Mouse (Mus musculus) brown adipose tissue, adult 24 weeks (tissue): Measurements from ENCODE around the gene Lztfl1. TPM values are rescaled to one million over a fixed set of nuclear protein-coding genes. Genes with fewer than 3 reads are reported as not detected.

ENCODE experiments used
- polyA plus RNA-seq: library from polyadenylated mRNA; stranded (reverse); fragments of >200 nt; gene quantifications from 2 replicates; pipeline ENCODE4 v1.2.4, GENCODE M21; 2012; ENCODE audit not compliant: missing spikeins, insufficient read depth, insufficient read length

Lztfl1 gene
- polyA plus RNA-seq, 1 experiment: 28.3 TPM

Other genes starting within 250 kb of the Lztfl1 start
- gene Limd1, start 239.0 kb downstream of the Lztfl1 start, polyA plus RNA-seq: 14.0 and 22.4 TPM in 2 replicates
- 67.2 and 80.7 TPM in 2 replicates for gene Sacm1l, start 187.9 kb downstream of the Lztfl1 start, polyA plus RNA-seq
- 0.20 and 0.79 TPM in 2 replicates for gene Slc6a20b, start 85.1 kb downstream of the Lztfl1 start, polyA plus RNA-seq
- not detected in 2 replicates for gene Ccr9, start 39.3 kb downstream of the Lztfl1 start, polyA plus RNA-seq
- gene Slc6a20a, start 38.8 kb downstream of the Lztfl1 start, polyA plus RNA-seq: not detected in 2 replicates
- not detected in 2 replicates for gene Cxcr6, start 88.8 kb upstream of the Lztfl1 start, polyA plus RNA-seq
- 26.3 and 35.7 TPM in 2 replicates for gene Fyco1, start 134.2 kb upstream of the Lztfl1 start, polyA plus RNA-seq
- 0.33 TPM in 1 of 2 replicates, not detected in the other for gene Xcr1, start 144.3 kb upstream of the Lztfl1 start, polyA plus RNA-seq